Mouse (Mus musculus): ENCODE data around the gene Acvr1.

Acvr1 gene

GRCm38 (mm10) chr2:58485683-58486082 lies 81.3 kb downstream of the Acvr1 start:
- H3K36me3 ChIP-seq (ENCODE audit: control insufficient read depth, insufficient read depth, low read length, poor library complexity, severe bottlenecking) = no peaks in the 10 kb centered on the region
- no peak for DNase-seq (ENCODE audit: low read depth, low spot score)
- H3K27me3 ChIP-seq (ENCODE audit: control insufficient read depth, insufficient read depth, low read length, poor library complexity, severe bottlenecking) = no peaks in the 10 kb centered on the region

- DNase-seq (ENCODE audit: low read depth, low spot score) = no peak
- no peaks in the 10 kb centered on the region for H3K27me3 ChIP-seq (ENCODE audit: control insufficient read depth, insufficient read depth, low read length, poor library complexity, severe bottlenecking)
- no peaks in the 10 kb centered on the region for H3K36me3 ChIP-seq (ENCODE audit: control insufficient read depth, insufficient read depth, low read length, poor library complexity, severe bottlenecking)
Measured at GRCm38 (mm10) chr2:58485152-58485551, 81.8 kb downstream of the Acvr1 start.

- no peak for DNase-seq (ENCODE audit: low read depth, low spot score)
- H3K36me3 ChIP-seq (ENCODE audit: control insufficient read depth, insufficient read depth, low read length, poor library complexity, severe bottlenecking) = no peaks in the 10 kb centered on the region
Measured at GRCm38 (mm10) chr2:58484284-58484965, 82.5 kb downstream of the Acvr1 start.

GRCm38 (mm10) chr2:58481450-58482100 lies 85.4 kb downstream of the Acvr1 start:
- Histone ChIP-seq H3K36me3 (ENCODE audit: control insufficient read depth, insufficient read depth, low read length, poor library complexity, severe bottlenecking) (no peaks in the 10 kb centered on the region), H3K27me3 (ENCODE audit: control insufficient read depth, insufficient read depth, low read length, poor library complexity, severe bottlenecking) (no peaks in the 10 kb centered on the region)
- no peak for DNase-seq (ENCODE audit: low read depth, low spot score)

More at GRCm38 (mm10) chr2:58484284-58484965, 82.5 kb downstream of the Acvr1 start:
- no peaks in the 10 kb centered on the region for H3K27me3 ChIP-seq (ENCODE audit: control insufficient read depth, insufficient read depth, low read length, poor library complexity, severe bottlenecking)

- peak; percentile 4 for DNase-seq (ENCODE audit: low read depth, low spot score)
- Histone ChIP-seq H3K27me3 (ENCODE audit: control insufficient read depth, insufficient read depth, low read length, poor library complexity, severe bottlenecking) (no peaks in the 10 kb centered on the region), H3K36me3 (ENCODE audit: control insufficient read depth, insufficient read depth, low read length, poor library complexity, severe bottlenecking) (no peaks in the 10 kb centered on the region)
Measured at GRCm38 (mm10) chr2:58480764-58481163, 86.2 kb downstream of the Acvr1 start.

GRCm38 (mm10) chr2:58479536-58479935 lies 87.4 kb downstream of the Acvr1 start:
- H3K27me3 ChIP-seq (ENCODE audit: control insufficient read depth, insufficient read depth, low read length, poor library complexity, severe bottlenecking) = no peaks in the 10 kb centered on the region
- no peak for DNase-seq (ENCODE audit: low read depth, low spot score)
- H3K36me3 ChIP-seq (ENCODE audit: control insufficient read depth, insufficient read depth, low read length, poor library complexity, severe bottlenecking) = no peaks in the 10 kb centered on the region

- Histone ChIP-seq H3K36me3 (ENCODE audit: control insufficient read depth, insufficient read depth, low read length, poor library complexity, severe bottlenecking) (no peaks in the 10 kb centered on the region), H3K27me3 (ENCODE audit: control insufficient read depth, insufficient read depth, low read length, poor library complexity, severe bottlenecking) (no peaks in the 10 kb centered on the region)
- no peak for DNase-seq (ENCODE audit: low read depth, low spot score)
Measured at GRCm38 (mm10) chr2:58478144-58478543, 88.8 kb downstream of the Acvr1 start.

GRCm38 (mm10) chr2:58476956-58477715 lies 89.8 kb downstream of the Acvr1 start:
- no peaks in the 10 kb centered on the region for H3K27me3 ChIP-seq (ENCODE audit: control insufficient read depth, insufficient read depth, low read length, poor library complexity, severe bottlenecking)
- peak; percentile 55 for DNase-seq (ENCODE audit: low read depth, low spot score)
- H3K36me3 ChIP-seq (ENCODE audit: control insufficient read depth, insufficient read depth, low read length, poor library complexity, severe bottlenecking) = no peaks in the 10 kb centered on the region

- Histone ChIP-seq H3K36me3 (ENCODE audit: control insufficient read depth, insufficient read depth, low read length, poor library complexity, severe bottlenecking) (no peaks in the 10 kb centered on the region), H3K27me3 (ENCODE audit: control insufficient read depth, insufficient read depth, low read length, poor library complexity, severe bottlenecking) (no peaks in the 10 kb centered on the region)
- DNase-seq (ENCODE audit: low read depth, low spot score) = no peak
Measured at GRCm38 (mm10) chr2:58475578-58475977, 91.4 kb downstream of the Acvr1 start.

- Histone ChIP-seq H3K27me3 (ENCODE audit: control insufficient read depth, insufficient read depth, low read length, poor library complexity, severe bottlenecking) (no peaks in the 10 kb centered on the region), H3K36me3 (ENCODE audit: control insufficient read depth, insufficient read depth, low read length, poor library complexity, severe bottlenecking) (no peaks in the 10 kb centered on the region)
- DNase-seq (ENCODE audit: low read depth, low spot score) = no peak
Measured at GRCm38 (mm10) chr2:58470290-58470689, 96.7 kb downstream of the Acvr1 start.

- Histone ChIP-seq H3K36me3 (ENCODE audit: control insufficient read depth, insufficient read depth, low read length, poor library complexity, severe bottlenecking) (no peaks in the 10 kb centered on the region), H3K27me3 (ENCODE audit: control insufficient read depth, insufficient read depth, low read length, poor library complexity, severe bottlenecking) (no peaks in the 10 kb centered on the region)
- no peak for DNase-seq (ENCODE audit: low read depth, low spot score)
Measured at GRCm38 (mm10) chr2:58469816-58470215, 97.1 kb downstream of the Acvr1 start, which contains the start of gene Gm17409. Gm17409 (plus strand) TSS chr2:58470116.

- Histone ChIP-seq H3K27me3 (ENCODE audit: control insufficient read depth, insufficient read depth, low read length, poor library complexity, severe bottlenecking) (no peaks in the 10 kb centered on the region), H3K36me3 (ENCODE audit: control insufficient read depth, insufficient read depth, low read length, poor library complexity, severe bottlenecking) (no peaks in the 10 kb centered on the region)
- DNase-seq (ENCODE audit: low read depth, low spot score) = peak; percentile 38
Measured at GRCm38 (mm10) chr2:58458820-58459371, 108.1 kb downstream of the Acvr1 start.

- H3K27me3 ChIP-seq (ENCODE audit: control insufficient read depth, insufficient read depth, low read length, poor library complexity, severe bottlenecking) = no peaks in the 10 kb centered on the region
- no peaks in the 10 kb centered on the region for H3K36me3 ChIP-seq (ENCODE audit: control insufficient read depth, insufficient read depth, low read length, poor library complexity, severe bottlenecking)
- no peak for DNase-seq (ENCODE audit: low read depth, low spot score)
Measured at GRCm38 (mm10) chr2:58457488-58457865, 109.5 kb downstream of the Acvr1 start.

- H3K27me3 ChIP-seq (ENCODE audit: control insufficient read depth, insufficient read depth, low read length, poor library complexity, severe bottlenecking) = no peaks in the 10 kb centered on the region
- H3K36me3 ChIP-seq (ENCODE audit: control insufficient read depth, insufficient read depth, low read length, poor library complexity, severe bottlenecking) = no peaks in the 10 kb centered on the region
- no peak for DNase-seq (ENCODE audit: low read depth, low spot score)
Measured at GRCm38 (mm10) chr2:58456843-58457487, 110.0 kb downstream of the Acvr1 start.
